Mouse (Mus musculus) gastrocnemius, adult 2 months (tissue): ENCODE measurements around the gene Ipmk. TPM values are rescaled to one million over a fixed set of nuclear protein-coding genes. Genes with fewer than 3 reads are reported as not detected.

ENCODE experiments used
- DNase-seq: peaks from one replicate; pipeline ENCODE4 v3.0.0; 2022
- H3K27ac ChIP-seq: fragments of 200-600 bp; 2 replicates; pipeline ENCODE4 v1.8.1; 2022; ENCODE audit warnings: mild to moderate bottlenecking
- H3K4me3 ChIP-seq: fragments of 200-600 bp; 2 replicates; pipeline ENCODE4 v1.8.1; 2022; ENCODE audit warnings: mild to moderate bottlenecking, moderate library complexity
- CTCF ChIP-seq: fragments of 200-600 bp; IDR thresholded peaks from 2 replicates; pipeline ENCODE4 v1.8.1; 2022; ENCODE audit warnings: antibody characterized with exemption, mild to moderate bottlenecking, moderate library complexity
- intact Hi-C: fragments of 180-260 bp; cut with DNase I; formaldehyde crosslinking; loops from one replicate; pipeline ENCODE4 v1.15.1; 2025
- total RNA-seq, 2 experiments: library from RNA; stranded (reverse); gene quantifications; 2 replicates each; pipeline ENCODE4 v1.2.3; 2021

Ipmk gene
- total RNA-seq, 2 experiments from 2014 or later = 18.1 to 20.6 TPM

- no peak for DNase-seq
- H3K4me3 ChIP-seq = no peak overlapping the region
- no peak for TF ChIP-seq CTCF
- intact Hi-C loops = no loop called here
- no peak overlapping the region for H3K27ac ChIP-seq
Measured at GRCm38 (mm10) chr10:71328382-71328781, 19.2 kb upstream of the Ipmk start.

DNA sequence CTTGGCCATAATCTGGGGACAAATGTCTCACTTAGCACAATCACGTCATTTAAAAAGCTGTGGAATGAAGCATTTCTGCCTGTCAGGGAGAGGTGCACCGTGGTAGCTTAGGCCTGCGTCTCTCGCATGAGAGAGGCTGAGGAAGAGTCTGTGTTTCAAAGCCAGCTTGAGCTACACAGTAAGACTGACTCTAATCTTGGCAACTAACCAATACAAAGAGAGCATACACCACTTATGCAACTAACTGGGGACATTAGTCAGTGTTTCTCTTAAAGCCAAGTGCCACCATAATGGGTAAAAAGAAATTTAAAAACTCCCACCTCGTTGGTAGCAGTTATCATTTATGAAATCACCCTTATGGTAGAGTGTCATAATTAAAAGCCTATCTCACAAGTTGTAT, 18.7 kb upstream of the Ipmk start:
- no peak for DNase-seq
- intact Hi-C loops = no loop called here
- H3K27ac ChIP-seq = no peak overlapping the region
- no peak overlapping the region for H3K4me3 ChIP-seq
- no peak for TF ChIP-seq CTCF

GRCm38 (mm10) chr10:71329295-71329694, 18.3 kb upstream of the Ipmk start:
- no peak overlapping the region for H3K27ac ChIP-seq
- intact Hi-C loops = no loop called here
- no peak for TF ChIP-seq CTCF
- no peak for DNase-seq
- H3K4me3 ChIP-seq = no peak overlapping the region

GRCm38 (mm10) chr10:71330070-71330469, 17.5 kb upstream of the Ipmk start:
- DNase-seq = no peak
- TF ChIP-seq CTCF = no peak
- intact Hi-C loops = no loop called here
- Histone ChIP-seq H3K27ac (no peak overlapping the region), H3K4me3 (no peak overlapping the region)

DNA sequence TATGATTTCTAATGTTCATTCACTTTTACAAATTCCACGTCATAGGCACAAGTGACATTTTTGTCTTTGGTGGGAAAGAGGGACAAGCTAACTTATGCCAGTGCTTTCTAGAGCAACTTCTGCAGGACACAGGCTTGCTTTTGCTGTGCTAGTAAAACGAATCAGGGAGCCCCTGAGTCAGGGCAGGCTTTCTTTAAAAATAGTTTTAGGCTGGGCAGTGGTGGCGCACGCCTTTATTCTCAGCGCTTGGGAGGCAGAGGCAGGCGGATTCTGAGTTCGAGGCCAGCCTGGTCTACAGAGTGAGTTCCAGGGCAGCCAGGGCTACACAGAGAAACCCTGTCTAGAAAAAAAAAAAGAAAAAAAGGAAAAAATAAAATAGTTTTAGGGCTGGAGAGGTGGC, 15.7 kb upstream of the Ipmk start:
- H3K27ac ChIP-seq = no peak overlapping the region
- no peak for DNase-seq
- H3K4me3 ChIP-seq = no peak overlapping the region
- TF ChIP-seq CTCF = no peak
- intact Hi-C loops = no loop called here

GRCm38 (mm10) chr10:71332376-71332775, 15.2 kb upstream of the Ipmk start:
- peak; percentile 22; the same call in 1 of the 2 replicates for TF ChIP-seq CTCF
- intact Hi-C loops = no loop called here
- DNase-seq = no peak
- H3K4me3 ChIP-seq = no peak overlapping the region
- H3K27ac ChIP-seq = no peak overlapping the region

DNA sequence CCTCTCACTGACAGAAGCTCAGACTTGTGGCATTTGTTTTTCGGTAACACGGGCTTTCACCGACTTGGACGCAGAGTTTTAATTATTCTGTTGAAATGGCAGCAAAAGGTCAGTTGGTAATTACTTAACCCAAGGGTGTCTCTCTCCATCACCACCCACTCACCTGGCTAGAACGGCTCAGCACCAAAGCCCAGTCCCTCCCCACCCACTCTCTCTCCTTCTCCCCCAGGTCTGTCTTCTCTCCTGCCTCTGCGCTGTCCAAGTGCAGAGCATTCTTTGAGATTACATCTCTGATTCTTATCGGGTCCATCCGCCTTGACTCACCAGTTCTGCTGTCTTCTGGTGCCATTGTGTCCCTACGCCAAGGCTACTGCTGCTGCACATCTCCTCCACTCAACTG, 14.7 kb upstream of the Ipmk start:
- no peak for DNase-seq
- Histone ChIP-seq H3K4me3 (no peak overlapping the region), H3K27ac (no peak overlapping the region)
- TF ChIP-seq CTCF = no peak
- intact Hi-C loops = no loop called here

- intact Hi-C loops = no loop called here
- TF ChIP-seq CTCF = no peak
Measured at GRCm38 (mm10) chr10:71337733-71338132, 9.8 kb upstream of the Ipmk start.

GRCm38 (mm10) chr10:71338156-71338905, 9.2 kb upstream of the Ipmk start:
- intact Hi-C loops = no loop called here
- Histone ChIP-seq H3K4me3 (no peak overlapping the region), H3K27ac (no peak overlapping the region; the same call in 1 of the 2 replicates)
- no peak for TF ChIP-seq CTCF
- DNase-seq = no peak

More at GRCm38 (mm10) chr10:71337733-71338132, 9.8 kb upstream of the Ipmk start:
- Histone ChIP-seq H3K27ac (no peak overlapping the region), H3K4me3 (no peak overlapping the region)
- no peak for DNase-seq

DNA sequence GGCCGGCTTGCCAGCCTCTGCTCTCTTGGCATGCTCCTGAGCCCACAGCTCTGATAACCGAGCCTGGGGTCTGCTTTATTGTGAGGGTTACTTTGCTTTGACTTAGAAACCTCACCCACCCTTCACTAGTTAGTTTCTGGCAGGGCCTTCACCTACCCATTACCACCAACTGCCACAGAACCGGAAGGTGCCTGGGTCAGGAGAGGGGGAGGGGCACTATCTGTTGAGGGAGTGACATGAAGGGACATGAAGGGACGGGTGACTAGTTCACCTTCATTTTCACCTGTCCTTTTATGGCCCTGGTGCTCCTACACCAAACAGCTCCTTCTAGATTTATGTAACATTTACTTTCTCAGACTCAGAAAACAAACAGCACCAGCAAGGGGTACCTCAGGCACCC, 8.1 kb upstream of the Ipmk start:
- peak overlapping the region; percentile 2; the same call in 1 of the 2 replicates for H3K27ac ChIP-seq
- intact Hi-C loops = no loop called here
- no peak for DNase-seq
- TF ChIP-seq CTCF = no peak
- no peak overlapping the region for H3K4me3 ChIP-seq

GRCm38 (mm10) chr10:71340195-71340594, 7.4 kb upstream of the Ipmk start:
- no peak for TF ChIP-seq CTCF
- Histone ChIP-seq H3K27ac (no peak overlapping the region), H3K4me3 (no peak overlapping the region)
- intact Hi-C loops = loop anchor here (5.0 kb wide), 1 partner anchor 37 kb away; no protein-coding TSS in a partner anchor
- no peak for DNase-seq

GRCm38 (mm10) chr10:71341290-71341689, 6.3 kb upstream of the Ipmk start:
- no peak overlapping the region for H3K4me3 ChIP-seq
- DNase-seq = no peak
- no peak for TF ChIP-seq CTCF
- intact Hi-C loops = loop anchor here (5.0 kb wide), 1 partner anchor 36 kb away; no protein-coding TSS in a partner anchor
- H3K27ac ChIP-seq = no peak overlapping the region

DNA sequence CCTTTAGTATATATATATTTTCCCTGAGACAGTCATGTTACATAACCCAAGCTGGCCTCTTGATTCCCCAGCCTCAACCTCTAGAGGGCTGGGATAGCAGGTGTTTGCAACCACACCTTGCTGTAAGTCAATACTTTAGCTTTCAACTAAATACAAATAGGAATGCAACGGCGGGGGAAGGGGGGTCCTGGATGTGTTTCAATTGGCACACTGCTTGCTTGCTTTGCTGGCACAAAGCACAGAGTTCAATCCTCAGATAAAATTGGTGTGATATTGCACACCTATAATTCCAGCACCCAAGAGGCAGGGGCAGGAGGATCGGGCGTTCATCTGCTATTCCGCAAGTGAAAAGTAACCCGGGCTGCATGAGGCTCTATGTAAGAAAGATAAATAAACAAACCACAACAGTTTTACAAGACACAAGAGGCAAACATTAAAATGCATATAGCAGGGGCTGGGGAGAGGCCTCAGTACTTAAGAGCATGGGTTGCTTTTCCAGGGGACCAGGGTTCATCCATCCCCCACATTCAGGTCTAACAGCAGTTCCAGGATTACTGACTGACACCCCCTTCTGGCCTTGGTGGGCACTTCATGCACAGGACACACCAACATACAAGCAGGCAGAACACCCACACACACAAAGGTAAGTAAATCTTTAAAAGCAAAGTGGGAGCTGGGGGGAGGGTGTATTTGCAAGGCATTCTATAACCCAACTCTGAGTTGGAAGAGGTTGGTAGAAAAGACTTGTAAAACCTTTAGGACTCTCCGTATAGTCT, 5.3 kb upstream of the Ipmk start:
- DNase-seq = no peak
- intact Hi-C loops = loop anchor here (5.0 kb wide), 1 partner anchor 35 kb away; no protein-coding TSS in a partner anchor

More for the DNA sequence above, 5.3 kb upstream of the Ipmk start:
- Histone ChIP-seq H3K27ac (peak overlapping the region; percentile 10; the same call in 1 of the 2 replicates), H3K4me3 (peak overlapping the region; percentile 6; the same call in 1 of the 2 replicates)
- TF ChIP-seq CTCF = peak; percentile 30; the same call in 1 of the 2 replicates
